Mouse (Mus musculus): ENCODE data around the gene Gpr25. TPM values are rescaled to one million over a fixed set of nuclear protein-coding genes. Genes with fewer than 3 reads are reported as not detected.
A peak's percentile ranks its signal among the peaks of the same experiment; 100 is the strongest.

The Gpr25 gene
- polyA plus RNA-seq, 1 experiment from 2014 or later = not detected

GRCm38 (mm10) chr1:136244469-136244868 is 16.2 kb downstream of the Gpr25 start:
- no peak for DNase-seq (ENCODE audit: low spot score)
- Histone ChIP-seq H3K27ac (ENCODE audit: low read depth, low read length) (no peak overlapping the region), H3K4me2 (replicated peaks; ENCODE audit: low read depth, low read length) (no peak overlapping the region), H3K9me3 (ENCODE audit: control insufficient read depth, low read length) (no peaks in the 10 kb centered on the region), H3K36me3 (ENCODE audit: control insufficient read depth, insufficient read depth, low read length) (no peaks in the 10 kb centered on the region), H3K4me3 (ENCODE audit: low read depth, low read length) (no peak overlapping the region), H3K27me3 (ENCODE audit: control insufficient read depth, insufficient read depth, low read length) (no peaks in the 10 kb centered on the region), H3K9ac (ENCODE audit: low read depth, low read length) (no peak overlapping the region), H3K4me1 (replicated peaks; ENCODE audit: control insufficient read depth, insufficient read depth, low read length) (no peaks in the 10 kb centered on the region)
- WGBS = 90% methylated on average over 5 of the region's 5 CpGs
- ATAC-seq (ENCODE audit: low FRiP score) = no peak

- H3K4me3 ChIP-seq (ENCODE audit: low read depth, low read length) = no peak overlapping the region
- 93% methylated on average over 7 of the region's 7 CpGs for WGBS
- no peaks in the 10 kb centered on the region for H3K27me3 ChIP-seq (ENCODE audit: control insufficient read depth, insufficient read depth, low read length)
- H3K36me3 ChIP-seq (ENCODE audit: control insufficient read depth, insufficient read depth, low read length) = no peaks in the 10 kb centered on the region
- DNase-seq (ENCODE audit: low spot score) (no peak), ATAC-seq (ENCODE audit: low FRiP score) (no peak)
- H3K27ac ChIP-seq (ENCODE audit: low read depth, low read length) = no peak overlapping the region
- H3K4me1 ChIP-seq (replicated peaks; ENCODE audit: control insufficient read depth, insufficient read depth, low read length) = no peaks in the 10 kb centered on the region
- H3K9me3 ChIP-seq (ENCODE audit: control insufficient read depth, low read length) = no peaks in the 10 kb centered on the region
- no peak overlapping the region for H3K9ac ChIP-seq (ENCODE audit: low read depth, low read length)
- no peak overlapping the region for H3K4me2 ChIP-seq (replicated peaks; ENCODE audit: low read depth, low read length)
Observed at GRCm38 (mm10) chr1:136241801-136242200, 18.9 kb downstream of the Gpr25 start.

- Histone ChIP-seq H3K4me2 (replicated peaks; ENCODE audit: low read depth, low read length) (no peak overlapping the region), H3K4me3 (ENCODE audit: low read depth, low read length) (no peak overlapping the region)
- DNase-seq (ENCODE audit: low spot score) = no peak
Observed at GRCm38 (mm10) chr1:136238495-136238894, 22.2 kb downstream of the Gpr25 start.

GRCm38 (mm10) chr1:136234595-136235092 is 26.0 kb downstream of the Gpr25 start:
- Histone ChIP-seq H3K4me1 (replicated peaks; ENCODE audit: control insufficient read depth, insufficient read depth, low read length) (peaks cover 23% of the 10 kb centered on the region), H3K27ac (ENCODE audit: low read depth, low read length) (peak overlapping the region; percentile 78; the same call in 1 of the 2 replicates), H3K27me3 (ENCODE audit: control insufficient read depth, insufficient read depth, low read length) (no peaks in the 10 kb centered on the region), H3K4me2 (replicated peaks; ENCODE audit: low read depth, low read length) (peak overlapping the region; percentile 73), H3K9me3 (ENCODE audit: control insufficient read depth, low read length) (no peaks in the 10 kb centered on the region), H3K36me3 (ENCODE audit: control insufficient read depth, insufficient read depth, low read length) (no peaks in the 10 kb centered on the region), H3K4me3 (ENCODE audit: low read depth, low read length) (peak overlapping the region; percentile 64), H3K9ac (ENCODE audit: low read depth, low read length) (peak overlapping the region; percentile 77)
- ATAC-seq (ENCODE audit: low FRiP score) (peak; percentile 10; the same call in 1 of the 2 replicates), DNase-seq (ENCODE audit: low spot score) (no peak)
- 1% methylated on average over 9 of the region's 9 CpGs for WGBS

More at GRCm38 (mm10) chr1:136238495-136238894, 22.2 kb downstream of the Gpr25 start:
- H3K27me3 ChIP-seq (ENCODE audit: control insufficient read depth, insufficient read depth, low read length) = no peaks in the 10 kb centered on the region
- WGBS = 87% methylated on average over 4 of the region's 4 CpGs
- no peak for ATAC-seq (ENCODE audit: low FRiP score)
- H3K36me3 ChIP-seq (ENCODE audit: control insufficient read depth, insufficient read depth, low read length) = no peaks in the 10 kb centered on the region
- H3K9ac ChIP-seq (ENCODE audit: low read depth, low read length) = no peak overlapping the region
- no peak overlapping the region for H3K27ac ChIP-seq (ENCODE audit: low read depth, low read length)
- H3K9me3 ChIP-seq (ENCODE audit: control insufficient read depth, low read length) = no peaks in the 10 kb centered on the region
- no peaks in the 10 kb centered on the region for H3K4me1 ChIP-seq (replicated peaks; ENCODE audit: control insufficient read depth, insufficient read depth, low read length)

GRCm38 (mm10) chr1:136233892-136234594 is 26.6 kb downstream of the Gpr25 start, which contains the start of gene Inava:
Gene Inava (minus strand): TSS chr1:136234264.
- no peaks in the 10 kb centered on the region for H3K36me3 ChIP-seq (ENCODE audit: control insufficient read depth, insufficient read depth, low read length)
- H3K4me2 ChIP-seq (replicated peaks; ENCODE audit: low read depth, low read length) = peak within 1 kb of the TSS; percentile 73
- peak within 1 kb of the TSS; percentile 77 for H3K9ac ChIP-seq (ENCODE audit: low read depth, low read length)
- peak within 1 kb of the TSS; percentile 78 for H3K27ac ChIP-seq (ENCODE audit: low read depth, low read length)
- peaks cover 28% of the 10 kb centered on the region for H3K4me1 ChIP-seq (replicated peaks; ENCODE audit: control insufficient read depth, insufficient read depth, low read length)
- peak; percentile 90 for DNase-seq (ENCODE audit: low spot score)
- whole genome bisulfite sequencing = 0% methylated on average over 35 of the region's 51 CpGs
- no peaks in the 10 kb centered on the region for H3K9me3 ChIP-seq (ENCODE audit: control insufficient read depth, low read length)
- no peaks in the 10 kb centered on the region for H3K27me3 ChIP-seq (ENCODE audit: control insufficient read depth, insufficient read depth, low read length)
- peak within 1 kb of the TSS; percentile 64 for H3K4me3 ChIP-seq (ENCODE audit: low read depth, low read length)
- ATAC-seq (ENCODE audit: low FRiP score) = peak; percentile 87

- peak overlapping the region; percentile 73 for H3K4me2 ChIP-seq (replicated peaks; ENCODE audit: low read depth, low read length)
- H3K4me1 ChIP-seq (replicated peaks; ENCODE audit: control insufficient read depth, insufficient read depth, low read length) = peaks cover 37% of the 10 kb centered on the region
- ATAC-seq (ENCODE audit: low FRiP score) (peak; percentile 10), DNase-seq (ENCODE audit: low spot score) (peak; percentile 66)
- H3K27me3 ChIP-seq (ENCODE audit: control insufficient read depth, insufficient read depth, low read length) = no peaks in the 10 kb centered on the region
- H3K9ac ChIP-seq (ENCODE audit: low read depth, low read length) = peak overlapping the region; percentile 77
- under 1% methylated on average over 23 of the region's 23 CpGs for WGBS
- no peaks in the 10 kb centered on the region for H3K9me3 ChIP-seq (ENCODE audit: control insufficient read depth, low read length)
- peak overlapping the region; percentile 64 for H3K4me3 ChIP-seq (ENCODE audit: low read depth, low read length)
- H3K27ac ChIP-seq (ENCODE audit: low read depth, low read length) = peak overlapping the region; percentile 78
- H3K36me3 ChIP-seq (ENCODE audit: control insufficient read depth, insufficient read depth, low read length) = no peaks in the 10 kb centered on the region
Observed at GRCm38 (mm10) chr1:136232986-136233790, 27.5 kb downstream of the Gpr25 start.

GRCm38 (mm10) chr1:136232285-136232926 is 28.3 kb downstream of the Gpr25 start:
- WGBS = 0% methylated on average over 9 of the region's 9 CpGs
- H3K27ac ChIP-seq (ENCODE audit: low read depth, low read length) = no peak overlapping the region
- DNase-seq (ENCODE audit: low spot score) = peak; percentile 43
- H3K4me1 ChIP-seq (replicated peaks; ENCODE audit: control insufficient read depth, insufficient read depth, low read length) = peaks cover 40% of the 10 kb centered on the region
- H3K4me3 ChIP-seq (ENCODE audit: low read depth, low read length) = peak overlapping the region; percentile 64
- ATAC-seq (ENCODE audit: low FRiP score) = no peak
- peak overlapping the region; percentile 77 for H3K9ac ChIP-seq (ENCODE audit: low read depth, low read length)
- H3K27me3 ChIP-seq (ENCODE audit: control insufficient read depth, insufficient read depth, low read length) = no peaks in the 10 kb centered on the region
- no peaks in the 10 kb centered on the region for H3K9me3 ChIP-seq (ENCODE audit: control insufficient read depth, low read length)
- H3K4me2 ChIP-seq (replicated peaks; ENCODE audit: low read depth, low read length) = peak overlapping the region; percentile 73
- H3K36me3 ChIP-seq (ENCODE audit: control insufficient read depth, insufficient read depth, low read length) = no peaks in the 10 kb centered on the region

GRCm38 (mm10) chr1:136231596-136231995 is 29.1 kb downstream of the Gpr25 start:
- WGBS = under 1% methylated on average over 6 of the region's 6 CpGs
- Histone ChIP-seq H3K4me1 (replicated peaks; ENCODE audit: control insufficient read depth, insufficient read depth, low read length) (peaks cover 40% of the 10 kb centered on the region), H3K27me3 (ENCODE audit: control insufficient read depth, insufficient read depth, low read length) (no peaks in the 10 kb centered on the region), H3K9ac (ENCODE audit: low read depth, low read length) (peak overlapping the region; percentile 38), H3K27ac (ENCODE audit: low read depth, low read length) (no peak overlapping the region), H3K9me3 (ENCODE audit: control insufficient read depth, low read length) (no peaks in the 10 kb centered on the region), H3K4me3 (ENCODE audit: low read depth, low read length) (peak overlapping the region; percentile 64), H3K4me2 (replicated peaks; ENCODE audit: low read depth, low read length) (peak overlapping the region; percentile 73), H3K36me3 (ENCODE audit: control insufficient read depth, insufficient read depth, low read length) (no peaks in the 10 kb centered on the region)
- DNase-seq (ENCODE audit: low spot score) = no peak
- no peak for ATAC-seq (ENCODE audit: low FRiP score)
